Mouse (Mus musculus) liver, embryonic 16.5 days (tissue): Measurements from ENCODE around the gene Negr1. TPM values are rescaled to one million over a fixed set of nuclear protein-coding genes. Genes with fewer than 3 reads are reported as not detected.

Experiments
- ATAC-seq: fragments of 200-750 bp; cut with Nextera tagmentation; 2 replicates; pipeline ENCODE4 v1.8.0; 2017; ENCODE audit warnings: low read depth, mild to moderate bottlenecking, moderate number of reproducible peaks, moderate library complexity
- H3K27ac ChIP-seq: fragments of 300-500 bp; sonication (generic); 2 replicates; pipeline ENCODE4 v1.5.1; 2014; ENCODE audit warnings: mild to moderate bottlenecking, low read length
- H3K27me3 ChIP-seq: fragments of 300-500 bp; sonication (generic); 2 replicates; pipeline ENCODE4 v1.6.1; 2014; ENCODE audit warnings: low read depth, low read length, mixed read lengths; ENCODE audit not compliant: control insufficient read depth, insufficient read depth
- H3K36me3 ChIP-seq: fragments of 300-500 bp; sonication (generic); 2 replicates; pipeline ENCODE4 v1.6.1; 2014; ENCODE audit warnings: mild to moderate bottlenecking; ENCODE audit not compliant: control insufficient read depth, insufficient read depth
- H3K4me1 ChIP-seq: fragments of 300-500 bp; sonication (generic); 2 replicates; pipeline ENCODE4 v1.6.1; 2014; ENCODE audit warnings: low read depth, low read length, mixed read lengths; ENCODE audit not compliant: control insufficient read depth
- H3K4me2 ChIP-seq: fragments of 300-500 bp; sonication (generic); 2 replicates; pipeline ENCODE4 v1.6.1; 2014; ENCODE audit warnings: low read depth, low read length, mixed read lengths
- H3K4me3 ChIP-seq: fragments of 300-500 bp; sonication (generic); 2 replicates; pipeline ENCODE4 v1.5.1; 2014; ENCODE audit warnings: low read depth, mild to moderate bottlenecking, low read length
- H3K9ac ChIP-seq: fragments of 300-500 bp; sonication (generic); 2 replicates; pipeline ENCODE4 v1.6.1; 2014; ENCODE audit warnings: low read depth, low read length
- H3K9me3 ChIP-seq: fragments of 300-500 bp; sonication (generic); replicated peaks from 2 replicates; pipeline ENCODE4 v1.6.1; 2016; ENCODE audit warnings: low read length; ENCODE audit not compliant: control insufficient read depth
- WGBS: fragments of 180-500 bp; shearing (Covaris S2); extraction: QIAGEN DNeasy Blood & Tissue Kit; methylation state at CpG from one replicate; pipeline ENCODE4 v1.1.7; 2014; ENCODE audit not compliant: insufficient replicate concordance; 5-methylcytosine and 5-hydroxymethylcytosine counted together
- polyA plus RNA-seq: library from polyadenylated mRNA; unstranded; fragments of >200 nt; fragmentation: Nextera tagmentation; extraction: Ambion mirVana; gene quantifications from 2 replicates; pipeline ENCODE4 v1.2.1, GENCODE M21; 2015

Negr1 gene
- polyA plus RNA-seq, 1 experiment from 2014 or later, result 0.04 TPM

DNA sequence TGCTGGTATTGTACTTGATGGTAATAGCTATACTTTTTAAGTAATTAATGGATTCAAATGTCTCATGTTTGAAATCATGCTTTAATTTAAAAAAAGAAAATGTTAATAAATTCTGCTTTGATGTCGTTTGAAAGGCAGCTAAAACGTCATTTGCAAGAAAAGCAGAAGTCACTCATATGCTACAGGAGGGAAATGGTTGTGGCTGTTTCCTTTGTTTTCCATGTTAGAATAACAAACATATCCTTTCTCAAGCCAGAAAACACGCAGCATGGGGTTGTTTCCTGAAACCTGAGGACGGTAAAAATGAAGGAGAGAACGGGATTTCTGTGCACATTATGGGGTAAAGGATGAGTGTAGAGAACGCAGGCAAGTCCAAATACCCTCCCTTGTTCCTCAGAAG is 798.2 kb downstream of the Negr1 start:
- H3K27ac ChIP-seq, result no peak overlapping the region
- H3K36me3 ChIP-seq, result no peaks in the 10 kb centered on the region
- H3K27me3 ChIP-seq, result no peaks in the 10 kb centered on the region
- H3K9ac ChIP-seq, result no peak overlapping the region
- 19% methylated on average over 6 of the region's 6 CpGs for WGBS
- ATAC-seq, result no peak
- H3K4me2 ChIP-seq, result no peak overlapping the region
- no peaks in the 10 kb centered on the region for H3K4me1 ChIP-seq
- H3K4me3 ChIP-seq, result no peak overlapping the region
- H3K9me3 ChIP-seq, result no peaks in the 10 kb centered on the region
